Mouse (Mus musculus): ENCODE data around the gene Coq5. TPM values are rescaled to one million over a fixed set of nuclear protein-coding genes. Genes with fewer than 3 reads are reported as not detected.
A peak's percentile ranks its signal among the peaks of the same experiment; 100 is the strongest.

Gene Coq5
- total RNA-seq, 2 experiments from 2014 or later, result 84.0 to 101 TPM

DNA sequence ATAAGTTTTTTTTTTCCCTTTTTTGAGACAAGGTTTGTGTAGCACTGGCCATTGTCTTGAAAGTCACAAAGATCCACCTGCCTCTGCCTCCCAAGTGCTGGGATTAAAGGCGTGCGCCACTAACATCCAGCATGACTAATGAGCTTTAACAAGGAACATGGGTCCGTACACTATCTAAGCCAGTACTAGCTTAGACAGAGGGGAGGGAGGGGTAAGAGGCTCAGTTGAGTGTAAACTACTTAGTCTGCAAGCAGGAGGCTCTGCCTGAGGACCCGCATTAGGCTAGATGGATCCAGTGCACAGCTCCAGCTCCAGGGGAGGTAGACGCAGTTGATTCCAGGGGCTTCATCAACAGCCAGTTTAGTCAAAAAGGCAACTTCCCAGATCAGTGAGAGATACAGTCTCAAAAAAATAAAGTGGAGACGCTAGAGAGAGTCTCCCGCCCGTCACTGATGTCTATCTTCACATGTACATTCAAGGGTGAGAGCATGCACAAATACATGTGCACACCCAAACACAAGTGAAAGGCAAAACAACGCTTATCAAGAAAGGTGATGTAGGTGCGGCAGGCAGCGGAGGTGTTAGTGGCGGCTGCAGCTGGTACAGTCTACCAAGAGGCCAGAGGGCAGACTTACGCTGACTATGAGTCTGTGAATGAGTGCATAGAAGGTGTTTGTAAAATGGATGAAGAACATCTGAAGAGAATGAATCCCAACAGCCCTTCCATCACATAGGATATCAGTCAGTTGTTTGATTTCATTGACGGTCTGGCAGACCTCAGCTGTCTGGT is 16.8 kb upstream of the Coq5 start:
- intact Hi-C loops (cut with DNase I; ENCODE audit: low total_unique reads), result no loop called here
- DNase-seq, result no peak

DNA sequence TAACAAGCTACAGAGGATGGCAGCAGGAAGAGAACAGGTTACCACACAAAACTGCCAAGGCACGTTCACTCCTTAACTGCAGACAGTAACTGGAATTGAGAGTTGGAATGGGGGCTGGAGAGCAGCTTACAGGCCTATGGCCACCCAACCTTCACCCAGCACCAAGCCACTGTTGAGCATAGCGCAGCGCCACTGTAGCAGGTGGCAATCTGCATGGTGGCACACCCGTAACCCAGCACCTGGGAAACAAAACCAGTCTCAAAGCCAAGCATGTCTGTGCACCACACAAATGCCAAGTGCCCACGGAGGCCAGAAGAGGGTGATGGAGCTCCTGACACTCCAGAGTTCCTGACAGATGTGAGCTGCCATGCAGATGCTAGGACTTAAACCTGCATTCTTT is 13.1 kb upstream of the Coq5 start:
- intact Hi-C loops (cut with DNase I; ENCODE audit: low total_unique reads), result no loop called here
- DNase-seq, result no peak

DNA sequence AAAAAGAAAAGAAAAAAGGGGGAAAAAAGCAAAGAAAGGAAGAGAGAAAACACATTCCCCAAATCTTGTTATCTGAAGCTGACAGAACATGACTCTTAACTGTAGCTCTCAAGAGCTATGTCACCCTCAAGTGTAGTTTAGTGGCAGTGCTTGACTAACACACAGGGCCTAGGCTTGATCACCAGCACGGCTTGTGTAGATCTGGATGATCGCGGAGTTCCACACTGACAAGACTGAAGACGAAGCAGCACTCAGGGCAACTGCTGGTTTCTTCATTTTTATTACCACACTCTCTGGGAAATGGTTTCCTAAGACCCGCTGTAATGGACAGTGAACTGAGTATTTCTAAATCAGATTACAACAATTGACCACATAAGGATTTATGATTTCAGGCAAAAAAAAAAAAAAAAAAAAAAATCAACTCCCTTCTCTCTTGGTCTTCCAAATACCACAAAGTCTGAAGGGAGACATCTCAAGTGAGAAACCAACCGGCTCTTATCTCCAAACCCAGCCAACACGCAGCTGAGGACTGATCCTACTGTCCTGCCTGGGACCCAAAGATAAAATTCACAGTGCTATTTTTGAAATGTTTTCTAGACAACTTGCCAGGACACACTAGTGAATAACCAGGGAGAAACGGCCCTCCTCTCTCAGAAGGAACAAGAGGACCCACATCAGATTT is 12.5 kb upstream of the Coq5 start:
- DNase-seq, result no peak
- intact Hi-C loops (cut with DNase I; ENCODE audit: low total_unique reads), result no loop called here

DNA sequence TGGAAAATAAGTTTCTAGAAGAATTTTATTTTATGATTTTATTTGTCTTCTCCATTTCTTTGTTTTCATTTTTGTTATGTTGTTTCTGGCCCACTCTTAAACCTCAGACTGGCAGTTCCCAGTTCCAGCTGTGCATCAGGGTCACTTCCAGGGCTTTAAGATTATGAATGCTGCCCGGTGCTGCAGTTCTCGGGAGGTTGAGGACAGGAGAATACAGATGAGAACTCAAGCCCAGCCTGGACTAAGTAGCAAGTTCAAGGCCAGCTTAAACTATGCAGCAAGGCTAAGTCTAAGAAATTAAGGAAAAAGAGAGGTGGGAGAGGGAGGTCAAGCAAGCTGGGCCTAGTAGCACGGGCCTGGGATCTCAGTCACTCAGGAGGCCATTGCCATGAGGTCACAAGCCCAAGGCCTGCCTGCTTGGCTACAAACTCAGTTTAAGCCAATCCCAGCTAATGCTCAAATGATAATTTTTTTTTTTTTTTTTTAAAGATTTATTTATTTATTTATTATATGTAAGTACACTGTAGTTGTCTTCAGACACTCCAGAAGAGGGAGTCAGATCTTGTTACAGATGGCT is 11.9 kb upstream of the Coq5 start:
- DNase-seq, result no peak
- intact Hi-C loops (cut with DNase I; ENCODE audit: low total_unique reads), result no loop called here

DNA sequence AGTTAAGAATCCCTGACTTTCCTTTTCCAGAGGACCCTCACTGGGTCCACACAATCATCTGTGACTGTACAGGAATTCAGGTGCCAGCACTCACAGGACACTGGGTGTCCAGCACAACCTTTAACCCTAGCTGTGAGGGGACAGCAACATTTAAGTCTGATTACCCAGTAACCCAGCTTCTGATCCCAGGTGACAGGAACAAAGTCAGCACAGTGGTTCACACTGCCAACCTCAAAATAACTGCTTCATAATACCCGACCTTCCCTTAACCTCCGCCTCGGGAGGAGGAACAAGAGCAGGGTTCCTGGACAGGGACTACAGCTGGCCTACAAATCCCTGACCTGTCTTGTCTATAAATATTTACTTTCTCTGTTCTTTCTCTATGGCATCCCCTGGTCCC is 11.2 kb upstream of the Coq5 start:
- intact Hi-C loops (cut with DNase I; ENCODE audit: low total_unique reads), result no loop called here
- DNase-seq, result no peak

DNA sequence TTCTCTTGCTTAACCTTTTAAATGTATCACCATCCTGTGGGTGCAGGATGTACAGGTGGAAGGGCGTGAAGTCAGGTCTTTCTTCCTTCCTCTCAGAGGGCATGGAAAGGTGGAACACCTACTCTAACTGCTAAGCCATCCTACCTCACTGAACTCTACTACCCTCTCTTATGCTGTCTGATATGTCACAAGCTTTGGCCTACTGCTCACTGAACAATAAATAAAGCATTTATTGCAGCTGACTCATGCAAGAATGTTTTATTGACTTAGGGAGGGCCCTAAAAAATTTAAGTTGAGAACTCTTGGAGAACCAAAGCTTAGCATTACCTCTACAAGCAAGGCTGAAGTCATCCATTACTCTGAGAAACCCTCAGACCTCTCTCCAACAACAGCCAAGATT is 9.5 kb upstream of the Coq5 start:
- DNase-seq, result no peak
- intact Hi-C loops (cut with DNase I; ENCODE audit: low total_unique reads), result no loop called here

DNA sequence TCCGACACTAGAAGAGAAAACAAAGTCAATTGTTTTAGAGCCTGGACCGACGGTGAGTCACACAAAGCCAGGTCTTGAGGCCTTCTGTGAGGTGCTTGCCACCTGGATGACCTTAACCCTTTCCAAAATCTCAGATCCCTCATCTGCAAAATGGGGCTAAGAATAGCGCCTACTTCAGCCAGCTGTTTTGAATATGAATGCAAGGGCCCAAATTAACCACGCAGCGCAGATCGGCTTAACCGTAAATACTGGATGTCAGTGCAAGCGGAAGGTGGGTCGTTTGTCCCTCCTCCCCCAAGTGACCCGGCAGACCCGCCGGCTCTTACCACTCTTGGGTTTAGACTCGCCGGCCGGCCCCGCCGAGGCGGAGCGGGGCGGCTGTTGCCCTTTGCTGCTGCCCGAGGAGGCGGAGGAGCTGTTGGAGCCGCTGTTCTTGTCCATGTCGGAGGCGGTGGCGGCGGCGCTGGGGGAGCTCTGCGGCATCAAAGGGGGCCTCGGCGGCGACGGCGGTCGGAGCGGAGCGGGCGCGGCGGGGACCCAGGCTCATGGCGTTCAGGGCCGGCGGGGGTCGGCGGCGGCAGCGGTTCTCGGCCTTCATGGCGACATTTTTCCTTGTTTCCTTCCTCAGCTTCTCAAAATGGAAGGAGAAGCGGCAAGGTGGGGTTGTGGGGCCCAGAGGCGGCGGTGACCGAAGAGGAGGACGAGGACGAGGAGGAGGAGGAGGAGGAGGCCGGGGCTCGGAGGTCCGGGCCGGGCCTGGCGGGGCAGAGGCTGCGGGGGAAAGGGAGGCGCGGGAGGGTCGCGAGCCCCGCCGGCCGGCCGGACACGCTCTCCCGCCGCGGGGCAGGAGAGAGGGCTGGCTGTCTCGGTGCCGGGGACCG is 7.3 kb upstream of the Coq5 start:
- DNase-seq, result peak; percentile 47
- intact Hi-C loops (cut with DNase I; ENCODE audit: low total_unique reads), result no loop called here

DNA sequence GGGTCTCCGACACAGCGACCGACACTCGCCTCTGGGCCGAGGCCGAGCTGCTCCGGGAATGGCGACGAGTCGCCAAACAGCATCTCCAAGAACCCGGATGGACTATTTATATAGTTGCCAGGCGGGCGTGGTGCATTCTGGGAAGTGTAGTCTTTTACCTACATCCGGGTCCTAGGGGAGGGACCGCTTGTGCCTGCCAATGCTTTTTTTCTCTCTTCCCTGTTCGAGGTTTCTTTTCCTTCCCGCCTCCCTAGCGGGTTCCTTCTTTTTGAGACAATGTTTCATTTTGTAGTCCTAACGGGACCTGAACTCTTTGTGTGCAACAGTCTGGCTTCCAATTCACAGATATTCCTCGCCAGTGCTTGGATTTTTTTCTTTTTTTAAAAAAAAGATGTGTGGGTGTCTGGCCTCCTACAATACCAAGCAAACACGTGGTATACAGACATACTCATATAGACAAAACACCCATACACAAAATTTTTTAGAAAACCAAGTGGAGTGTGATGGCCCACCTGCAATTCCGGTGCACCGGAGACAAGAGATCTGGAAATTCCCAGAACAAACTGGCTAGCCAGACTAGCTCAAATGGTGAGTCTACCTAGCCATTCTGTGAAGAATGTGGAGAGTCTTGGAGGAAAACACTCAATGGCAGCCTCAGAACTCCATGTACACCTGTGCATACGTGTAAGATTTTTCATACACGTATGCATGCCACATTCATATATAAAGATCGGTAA is 6.5 kb upstream of the Coq5 start, which contains the start of gene Rnf10:
TSS of gene Rnf10 (minus strand) at position 87 of the 737 bp plus-strand sequence.
- peak; percentile 93 for DNase-seq
- intact Hi-C loops (cut with DNase I; ENCODE audit: low total_unique reads), result no loop called here

DNA sequence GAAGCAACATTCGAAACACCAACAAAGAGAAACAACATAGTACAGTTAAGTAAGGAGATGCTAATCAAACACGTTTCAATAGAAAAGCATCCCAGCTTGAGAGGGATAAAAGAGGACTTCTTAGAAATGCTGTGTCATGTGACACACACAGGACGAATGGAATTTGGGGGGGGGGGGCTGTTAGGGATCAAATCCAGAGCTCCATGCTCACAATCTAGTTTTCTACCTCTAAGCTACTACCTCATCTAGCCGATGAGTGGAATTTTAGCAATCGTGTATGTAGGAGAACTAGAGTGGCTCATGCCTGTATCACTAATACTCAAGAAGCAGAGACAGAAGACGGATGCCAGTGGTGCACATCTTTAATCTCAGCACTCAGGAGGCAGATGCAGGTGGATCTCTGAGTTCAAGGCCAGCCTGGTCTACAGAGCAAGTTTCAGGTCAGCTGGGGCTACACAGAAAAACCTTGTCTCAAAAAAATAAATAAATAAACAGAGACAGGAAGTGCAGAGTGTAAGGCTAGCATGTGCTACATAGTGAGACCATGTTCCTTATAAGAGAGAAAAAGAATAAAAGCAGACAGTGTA is 5.8 kb upstream of the Coq5 start:
- DNase-seq, result no peak
- intact Hi-C loops (cut with DNase I; ENCODE audit: low total_unique reads), result no loop called here

DNA sequence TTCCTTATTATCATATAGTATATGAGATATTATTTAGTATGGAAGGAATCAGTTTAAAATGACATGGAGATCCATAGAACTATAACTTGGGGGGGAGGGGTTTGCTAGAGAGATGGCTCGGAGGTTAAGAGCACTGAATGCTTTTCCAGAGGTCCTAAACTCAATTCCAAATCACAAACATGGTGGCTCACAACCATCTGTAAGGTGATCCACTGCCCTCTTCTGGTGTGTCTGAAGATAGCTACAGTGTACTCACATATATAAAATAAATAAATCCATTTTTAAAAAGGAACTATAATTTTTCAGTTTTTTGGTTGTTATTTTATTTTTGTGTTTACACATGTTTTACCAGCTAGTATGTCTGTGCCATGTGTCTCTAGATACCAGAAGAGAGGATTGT is 5.1 kb upstream of the Coq5 start:
- intact Hi-C loops (cut with DNase I; ENCODE audit: low total_unique reads), result no loop called here
- DNase-seq, result no peak

DNA sequence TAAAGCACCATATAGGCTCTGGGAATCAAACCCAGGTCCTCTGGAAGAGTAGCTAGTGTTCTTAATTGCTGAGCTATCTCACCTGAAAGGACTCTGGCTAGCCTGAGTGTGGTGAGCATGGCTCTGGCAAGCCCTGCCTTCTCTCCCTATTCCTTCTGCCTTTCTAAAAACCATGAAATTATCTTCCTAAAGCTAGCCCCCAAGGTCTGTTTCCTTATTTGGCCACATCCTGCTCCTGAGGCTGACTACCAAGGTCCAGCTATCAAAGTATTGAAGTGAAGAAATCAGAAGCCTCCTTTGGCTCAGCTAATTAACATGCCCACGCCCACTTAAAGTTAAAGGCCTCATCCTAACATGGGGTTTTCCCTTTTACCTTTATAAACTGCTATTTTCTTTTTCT is 4.7 kb upstream of the Coq5 start:
- no peak for DNase-seq
- intact Hi-C loops (cut with DNase I; ENCODE audit: low total_unique reads), result no loop called here

DNA sequence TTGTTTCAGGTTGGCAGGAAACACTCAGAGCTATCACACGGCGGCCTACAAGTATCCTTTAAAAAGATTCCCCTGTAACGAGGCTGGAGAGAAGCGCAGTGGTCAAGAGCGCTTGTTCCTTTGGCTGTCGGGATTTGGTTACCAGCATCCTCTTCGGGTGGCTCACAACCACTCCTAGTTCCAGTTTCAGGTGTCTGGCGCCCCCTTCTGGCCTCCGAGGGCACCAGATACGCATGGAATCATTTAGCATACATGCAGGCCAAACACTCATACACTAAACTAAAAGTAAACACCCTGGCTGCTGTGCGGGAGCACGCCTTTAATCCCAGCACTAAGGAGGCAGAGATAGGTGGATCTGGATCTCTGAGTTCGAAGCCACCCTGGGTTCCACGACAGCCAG is 3.5 kb upstream of the Coq5 start:
- DNase-seq, result no peak
- intact Hi-C loops (cut with DNase I; ENCODE audit: low total_unique reads), result no loop called here

DNA sequence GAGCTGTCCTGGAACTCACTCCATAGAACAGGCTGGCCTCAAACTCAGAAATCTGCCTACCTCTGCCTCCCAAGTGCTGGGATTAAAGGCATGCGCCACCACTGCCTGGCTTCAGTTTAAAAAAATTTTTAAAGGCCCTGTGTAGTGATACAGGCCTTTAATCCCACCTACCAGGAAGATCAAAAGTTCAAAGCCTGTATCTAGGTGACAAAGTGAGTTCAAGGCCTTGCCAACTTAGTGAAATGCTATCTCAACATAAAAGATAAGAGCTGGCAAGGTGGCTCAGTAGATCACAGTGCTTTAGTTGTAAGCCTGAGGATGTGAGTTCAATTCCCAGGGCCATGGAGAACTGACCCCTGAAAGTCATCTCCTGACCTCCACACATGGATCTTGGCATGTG is 1.4 kb upstream of the Coq5 start:
- intact Hi-C loops (cut with DNase I; ENCODE audit: low total_unique reads), result no loop called here
- no peak for DNase-seq

DNA sequence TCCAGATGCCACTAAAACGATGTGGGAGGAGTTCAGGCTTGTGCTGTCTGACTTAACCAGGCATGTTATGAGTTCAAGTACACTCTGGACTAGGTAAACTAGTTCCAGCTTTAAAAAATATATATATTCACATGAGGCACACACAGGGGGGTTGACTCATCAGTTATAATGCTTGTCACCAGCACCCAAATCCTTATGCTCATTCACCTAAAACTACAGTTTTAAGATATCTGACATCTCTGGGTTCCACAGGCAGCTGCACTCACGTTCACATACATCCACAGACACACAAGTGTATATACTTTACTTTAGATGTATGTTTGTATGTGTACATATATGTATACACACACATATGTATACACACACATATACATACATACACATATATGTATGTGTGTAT is 681 bp upstream of the Coq5 start:
- intact Hi-C loops (cut with DNase I; ENCODE audit: low total_unique reads), result no loop called here
- DNase-seq, result no peak

DNA sequence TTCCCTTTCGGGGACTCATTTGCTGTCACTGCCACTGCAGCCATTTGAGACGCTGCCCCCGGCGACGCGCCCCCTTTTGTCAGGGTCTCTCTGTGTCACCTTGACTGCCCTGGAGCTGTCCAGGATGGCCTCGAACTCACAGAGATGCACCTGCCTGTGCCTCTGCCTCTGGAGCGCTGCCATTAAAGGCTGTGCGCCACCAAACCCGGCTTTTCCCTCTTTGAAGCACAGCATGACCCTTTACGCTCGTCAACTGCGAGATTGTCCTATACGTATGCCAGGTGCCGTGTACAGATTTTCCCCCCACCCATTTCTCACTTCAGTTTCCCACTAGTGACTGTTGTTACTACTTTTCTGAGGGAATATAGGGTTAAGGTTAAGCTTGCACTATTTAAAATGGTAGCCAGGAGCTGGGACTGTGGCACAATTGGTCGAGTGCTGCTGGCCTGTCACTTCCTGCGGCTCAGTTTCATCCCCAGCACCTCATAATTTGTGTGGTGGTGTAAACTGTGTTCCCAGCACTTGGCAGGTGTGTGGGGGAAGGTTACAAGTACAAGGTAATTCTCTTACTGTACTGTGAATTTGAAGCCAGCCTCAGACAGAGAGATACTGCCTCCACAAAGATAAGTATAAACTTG is 703 bp downstream of the Coq5 start:
- intact Hi-C loops (cut with DNase I; ENCODE audit: low total_unique reads), result no loop called here
- no peak for DNase-seq

DNA sequence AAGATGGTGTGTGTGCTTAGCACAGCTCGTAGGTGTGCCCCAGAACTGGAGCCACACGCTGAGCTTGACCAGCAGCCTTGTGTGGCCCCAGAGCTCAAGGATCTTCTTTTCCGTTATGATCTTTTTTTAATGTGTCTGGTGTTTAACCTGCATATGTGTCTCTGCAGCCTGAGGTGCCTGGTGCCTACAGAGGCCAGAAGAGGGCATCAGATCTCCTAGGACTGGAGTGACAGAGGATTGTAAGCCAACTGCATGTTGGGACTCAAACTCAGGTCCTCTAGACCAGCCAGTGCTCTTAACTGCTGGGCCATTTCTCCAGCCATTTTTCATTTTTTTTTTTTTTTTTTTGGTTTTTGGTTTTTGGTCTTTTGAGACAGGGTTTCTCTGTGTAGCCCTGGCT is 5.3 kb downstream of the Coq5 start:
- intact Hi-C loops (cut with DNase I; ENCODE audit: low total_unique reads), result no loop called here
- no peak for DNase-seq

DNA sequence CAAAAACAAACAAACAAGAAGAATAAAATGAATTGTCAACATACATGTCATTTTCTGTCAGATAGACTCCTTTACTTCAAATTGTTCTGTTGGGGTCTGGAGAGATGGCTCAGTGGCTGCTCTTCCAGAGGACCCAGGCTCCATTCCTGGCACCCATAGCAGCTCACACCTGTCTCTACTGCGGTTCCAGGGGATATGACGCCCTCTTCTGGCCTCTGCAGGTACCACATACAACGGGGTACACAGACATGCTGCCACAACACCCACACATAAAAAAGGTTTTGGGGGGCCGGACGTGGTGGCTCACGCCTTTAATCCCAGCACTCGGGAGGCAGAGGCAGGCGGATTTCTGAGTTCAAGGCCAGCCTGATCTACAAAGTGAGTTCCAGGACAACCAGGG is 14.7 kb downstream of the Coq5 start:
- intact Hi-C loops (cut with DNase I; ENCODE audit: low total_unique reads), result no loop called here

DNA sequence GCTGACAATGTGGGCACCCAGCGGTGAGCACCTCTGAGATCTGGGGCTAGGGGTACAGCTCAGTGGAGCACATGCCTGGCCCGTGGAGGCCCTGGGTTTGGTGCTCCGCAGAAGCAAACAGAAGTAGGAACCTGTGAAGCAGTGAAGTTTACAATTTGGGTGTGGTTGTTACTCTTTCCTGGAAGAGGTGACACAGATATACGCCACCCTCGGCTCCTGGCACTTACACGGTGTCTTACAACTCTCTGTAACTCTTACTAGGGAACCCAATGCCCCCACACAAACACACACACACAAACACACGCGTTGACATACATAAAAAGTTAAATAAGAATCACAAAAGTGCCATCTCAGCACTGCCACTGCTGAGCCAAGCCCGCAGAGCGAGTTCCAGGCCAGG is 16.9 kb downstream of the Coq5 start:
- no peak for DNase-seq
- intact Hi-C loops (cut with DNase I; ENCODE audit: low total_unique reads), result no loop called here

More for the DNA sequence above, 14.7 kb downstream of the Coq5 start:
- DNase-seq, result no peak
